Mouse (Mus musculus) spleen, adult 10 weeks (tissue): ENCODE results near the gene Prpf38a. TPM values are rescaled to one million over a fixed set of nuclear protein-coding genes. Genes with fewer than 3 reads are reported as not detected.

Experiments used
- polyA plus RNA-seq: library from polyadenylated mRNA; stranded (reverse); fragments of 350-450 nt; fragmentation: Illumina TruSeq; extraction: RNeasy Lipid Tissue Mini Kit (QIAGEN cat#74804); gene quantifications from one replicate; pipeline ENCODE4 v1.2.3, GENCODE M21; 2015; ENCODE audit warnings: low replicate concordance; ENCODE audit not compliant: insufficient read depth

Prpf38a gene
- 55.9 TPM for polyA plus RNA-seq

DNA sequence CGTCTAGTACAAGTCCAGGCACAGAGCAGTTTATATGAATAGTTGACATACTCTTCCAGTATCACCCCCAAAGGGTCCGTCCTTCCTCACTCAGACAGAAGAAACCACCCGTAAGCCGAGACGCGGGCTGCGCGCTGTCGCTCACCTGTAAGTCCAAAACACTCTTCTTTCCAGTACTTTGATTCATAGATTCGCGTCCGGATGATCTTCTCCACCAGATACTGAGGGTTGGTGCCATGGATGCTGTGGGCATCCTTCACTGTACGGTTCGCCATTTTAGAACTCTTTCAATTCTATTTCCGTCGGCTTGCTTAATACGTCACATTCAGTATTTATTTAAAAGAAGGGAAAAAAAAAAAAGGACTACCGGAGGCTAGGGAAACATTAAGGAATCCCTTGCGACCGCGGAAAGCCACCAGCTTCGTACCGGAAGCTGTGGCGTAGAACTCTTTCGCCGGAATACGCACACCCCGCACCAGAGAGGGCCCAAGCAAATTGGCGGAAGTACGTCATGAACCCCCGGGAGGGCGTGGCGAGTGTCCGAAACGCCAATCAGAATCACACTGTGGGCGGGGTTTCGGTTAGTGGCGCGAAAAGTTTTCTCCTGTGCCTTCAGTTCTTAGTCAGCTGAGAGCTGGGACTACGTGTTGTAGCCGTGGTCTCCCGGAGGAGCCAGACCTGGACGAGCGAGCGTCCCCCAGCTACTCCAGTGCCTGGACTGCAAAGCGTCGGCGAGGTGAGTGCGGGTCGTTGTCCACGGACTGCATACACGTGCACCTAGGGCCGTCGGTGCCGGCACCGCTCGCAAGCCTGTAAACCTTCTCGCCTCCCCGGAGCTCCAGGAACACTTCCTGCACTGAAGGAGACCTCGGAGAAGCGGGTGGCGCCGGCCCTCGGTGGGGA, at the start of gene Prpf38a, which contains the start of gene Orc1:
Prpf38a (minus strand) TSS at position 497 of the 903 bp plus-strand sequence.
Orc1 (plus strand) TSS at position 584 of the 903 bp plus-strand sequence.

DNA sequence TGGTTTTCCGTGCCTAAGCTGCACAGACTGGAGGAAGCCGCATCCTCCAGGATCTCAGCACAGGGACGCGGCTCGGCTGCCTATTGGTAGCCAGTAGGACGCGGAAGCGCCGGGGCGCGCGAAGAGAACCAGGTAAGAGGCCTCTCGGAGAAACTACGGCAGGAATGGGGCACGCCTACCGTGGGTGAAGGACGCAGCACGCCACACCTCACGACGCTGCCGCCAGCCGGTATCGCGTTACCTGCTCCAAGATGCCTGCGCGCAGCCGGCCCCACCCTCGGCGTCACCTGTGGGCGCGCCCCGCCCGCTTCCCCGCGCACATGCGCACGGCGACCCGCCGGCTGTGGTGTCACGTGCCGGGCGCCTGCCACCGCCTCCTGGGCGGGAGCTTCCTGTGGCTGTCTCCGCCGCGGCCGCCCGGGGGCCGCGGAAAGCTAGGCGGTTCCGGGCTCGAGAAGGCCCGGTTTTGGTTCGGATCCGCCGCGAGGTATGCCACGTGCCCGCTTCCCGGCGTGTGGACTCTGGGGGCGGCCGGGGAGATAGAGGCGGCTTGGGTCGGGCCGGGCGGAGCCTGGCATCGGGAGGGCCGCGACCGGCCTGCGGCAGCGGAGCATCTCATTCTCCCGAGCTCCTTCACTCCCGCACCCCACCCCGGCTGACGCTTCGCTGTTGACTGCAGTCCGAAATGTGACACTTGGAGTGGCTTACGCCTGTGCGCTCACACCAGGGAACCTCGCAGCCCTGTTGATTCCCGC, 40.6 kb upstream of the Prpf38a start, which contains the start of gene Cc2d1b:
Cc2d1b (plus strand) TSS at position 354 of the 755 bp plus-strand sequence.

Other genes with a start within 250 kb of the Prpf38a start
- not detected for gene Shisal2a, start 196.0 kb downstream of the Prpf38a start, polyA plus RNA-seq
- gene Gpx7, start 172.4 kb downstream of the Prpf38a start, polyA plus RNA-seq, result 2.6 TPM
- 114 TPM for gene Tut4, start 119.9 kb downstream of the Prpf38a start, polyA plus RNA-seq
- 2.2 TPM for gene Orc1, start 87 bp upstream of the Prpf38a start, polyA plus RNA-seq
- gene Cc2d1b, start 40.6 kb upstream of the Prpf38a start, polyA plus RNA-seq, result 73.8 TPM
- not detected for gene 3110021N24Rik, start 140.3 kb upstream of the Prpf38a start, polyA plus RNA-seq
- 6.8 TPM for gene Zfyve9, start 201.5 kb upstream of the Prpf38a start, polyA plus RNA-seq